Mouse (Mus musculus) stomach, adult 2 months (tissue): ENCODE data around the gene Plcz1. TPM values are rescaled to one million over a fixed set of nuclear protein-coding genes. Genes with fewer than 3 reads are reported as not detected.

Experiments
- polyA plus RNA-seq: library from polyadenylated mRNA; depleted of rRNA; stranded (reverse); fragments of >200 nt; gene quantifications from 2 replicates; pipeline ENCODE4 v1.2.3, GENCODE M21; 2012; rRNA removed

The Plcz1 gene
- not detected in 2 replicates for polyA plus RNA-seq

GRCm38 (mm10) chr6:140041357-140041756 lies at the start of gene Plcz1:
Gene Plcz1, minus strand, starts transcription at chr6:140041457.

DNA sequence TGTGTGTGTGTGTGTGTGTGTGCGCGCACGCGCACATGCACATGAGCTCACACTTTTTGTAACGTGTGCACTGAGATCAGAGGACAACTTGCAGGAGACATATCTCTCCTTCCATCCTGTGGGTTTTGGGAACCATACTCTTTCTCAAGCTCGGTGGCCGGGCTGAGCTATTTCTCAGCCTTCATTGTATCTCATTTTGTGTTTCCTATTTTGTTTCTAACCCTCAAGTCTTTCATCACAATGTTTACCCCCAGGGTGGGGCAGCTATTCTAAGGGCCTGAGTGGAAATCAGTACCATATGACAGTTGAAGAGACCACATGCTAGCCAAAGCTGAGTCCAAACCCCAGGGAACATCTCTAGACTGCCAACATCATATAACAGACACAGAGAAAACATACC lies 305 bp downstream of the Plcz1 start, which contains the start of gene Capza3:
Gene Capza3, plus strand, starts transcription at position 301 of the 400 bp plus-strand sequence.

Other genes starting within 250 kb of the Plcz1 start
- gene Capza3, start 205 bp downstream of the Plcz1 start, polyA plus RNA-seq, result not detected in 2 replicates